Mouse (Mus musculus): ENCODE results near the gene Prdx6b. TPM values are rescaled to one million over a fixed set of nuclear protein-coding genes. Genes with fewer than 3 reads are reported as not detected.

The Prdx6b gene
- polyA plus RNA-seq, 2 experiments from 2014 or later: not detected

- no peak for ATAC-seq
Observed at GRCm38 (mm10) chr2:80325779-80326178, 33.5 kb downstream of the Prdx6b start.

GRCm38 (mm10) chr2:80327272-80327671 lies 35.0 kb downstream of the Prdx6b start:
- no peak for ATAC-seq

GRCm38 (mm10) chr2:80328961-80329653 lies 36.8 kb downstream of the Prdx6b start:
- ATAC-seq: no peak

- ATAC-seq: no peak
Observed at GRCm38 (mm10) chr2:80340537-80340936, 48.3 kb downstream of the Prdx6b start.

Other genes with a start within 250 kb of the Prdx6b start
- gene Pde1a, start 163.0 kb upstream of the Prdx6b start, polyA plus RNA-seq (2017; shearing (Covaris generic)): not detected
- 10 to 100 TPM; 42.6 to 45.8 TPM for gene Dnajc10, start 23.0 kb downstream of the Prdx6b start, polyA plus RNA-seq (2017; shearing (Covaris generic))
- not detected for gene Frzb, start 155.2 kb downstream of the Prdx6b start, polyA plus RNA-seq (2017; shearing (Covaris generic))

Measured in activated CD4-positive, CD25-positive, alpha-beta regulatory T cell, adult 4 months (primary cell).